Mouse (Mus musculus) colon, adult 2 months (tissue): Measurements from ENCODE around the gene Plaa. TPM values are rescaled to one million over a fixed set of nuclear protein-coding genes. Genes with fewer than 3 reads are reported as not detected.

Experiments
- polyA plus RNA-seq: library from polyadenylated mRNA; depleted of rRNA; stranded (reverse); fragments of >200 nt; gene quantifications from 2 replicates; pipeline ENCODE4 v1.2.3, GENCODE M21; 2012; rRNA removed

Plaa gene
- polyA plus RNA-seq = 51.6 TPM in 2 replicates

DNA sequence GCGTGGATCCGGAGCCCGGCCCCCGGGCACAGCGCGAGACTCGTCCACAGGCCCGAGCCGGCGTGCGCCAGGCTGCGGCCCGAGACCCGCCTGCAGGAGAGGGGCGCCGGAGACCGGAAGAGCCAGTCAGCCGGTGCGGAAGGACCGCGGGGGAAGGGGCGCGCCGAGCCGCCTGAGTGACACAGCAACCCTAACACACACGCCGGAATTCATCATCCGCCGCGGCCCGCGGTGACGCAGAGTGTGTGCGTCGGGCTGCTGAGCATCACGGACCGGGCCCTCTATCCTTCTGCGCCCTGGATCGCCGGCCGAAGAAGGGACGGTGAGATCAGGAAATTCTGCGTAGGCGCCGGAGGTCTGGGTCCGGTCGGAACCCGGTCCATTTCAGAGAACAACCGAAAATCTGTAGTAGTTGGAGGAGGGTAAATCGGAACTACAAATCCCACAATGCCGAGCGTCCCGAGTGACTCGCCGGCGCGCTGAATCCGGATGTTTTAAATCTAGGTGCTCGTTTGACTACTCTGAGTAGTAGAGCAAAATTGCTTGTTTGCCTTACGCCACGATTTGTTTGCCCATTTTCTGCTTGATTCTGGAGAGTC is at the start of gene Plaa:
Gene Plaa, minus strand, starts transcription at position 214 of the 599 bp plus-strand sequence.

GRCm38 (mm10) chr4:94649920-94650319 is 46.9 kb upstream of the Plaa start, which contains the start of gene Lrrc19:
TSS of gene Lrrc19 (minus strand) at chr4:94650144.

DNA sequence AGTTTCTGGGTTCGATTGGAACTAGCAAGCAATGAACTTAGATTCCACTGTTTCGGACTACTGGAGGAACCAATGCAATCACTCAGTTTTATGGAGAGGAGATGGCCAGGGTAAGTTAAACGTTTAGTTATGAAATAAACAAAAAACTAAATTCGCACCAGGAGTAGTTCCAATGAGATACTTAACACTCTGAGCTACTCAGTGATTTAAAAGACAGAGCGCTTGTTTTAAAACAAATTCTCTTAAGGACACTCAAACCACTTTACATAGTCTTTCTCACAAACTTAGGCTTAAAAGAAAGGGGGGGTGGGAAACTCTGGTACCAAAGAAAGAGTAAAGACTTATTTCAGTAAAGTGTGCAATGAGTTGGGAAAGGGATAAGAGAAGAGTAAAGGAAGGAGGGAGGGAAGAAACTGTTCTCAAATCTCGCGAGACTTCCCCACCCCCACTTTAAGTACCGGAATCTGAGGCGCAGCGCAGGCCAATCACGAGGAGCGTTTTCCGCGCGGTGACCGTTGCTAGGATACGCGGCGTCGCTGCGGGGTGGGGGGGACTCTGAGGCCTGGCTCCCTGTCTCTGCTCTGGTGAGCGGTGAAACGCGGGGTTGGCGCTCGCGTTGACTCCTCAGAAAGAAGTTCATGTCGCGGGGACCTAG is 11.1 kb upstream of the Plaa start, which contains the start of gene Ift74:
Gene Ift74, plus strand, starts transcription at position 520 of the 655 bp plus-strand sequence.

DNA sequence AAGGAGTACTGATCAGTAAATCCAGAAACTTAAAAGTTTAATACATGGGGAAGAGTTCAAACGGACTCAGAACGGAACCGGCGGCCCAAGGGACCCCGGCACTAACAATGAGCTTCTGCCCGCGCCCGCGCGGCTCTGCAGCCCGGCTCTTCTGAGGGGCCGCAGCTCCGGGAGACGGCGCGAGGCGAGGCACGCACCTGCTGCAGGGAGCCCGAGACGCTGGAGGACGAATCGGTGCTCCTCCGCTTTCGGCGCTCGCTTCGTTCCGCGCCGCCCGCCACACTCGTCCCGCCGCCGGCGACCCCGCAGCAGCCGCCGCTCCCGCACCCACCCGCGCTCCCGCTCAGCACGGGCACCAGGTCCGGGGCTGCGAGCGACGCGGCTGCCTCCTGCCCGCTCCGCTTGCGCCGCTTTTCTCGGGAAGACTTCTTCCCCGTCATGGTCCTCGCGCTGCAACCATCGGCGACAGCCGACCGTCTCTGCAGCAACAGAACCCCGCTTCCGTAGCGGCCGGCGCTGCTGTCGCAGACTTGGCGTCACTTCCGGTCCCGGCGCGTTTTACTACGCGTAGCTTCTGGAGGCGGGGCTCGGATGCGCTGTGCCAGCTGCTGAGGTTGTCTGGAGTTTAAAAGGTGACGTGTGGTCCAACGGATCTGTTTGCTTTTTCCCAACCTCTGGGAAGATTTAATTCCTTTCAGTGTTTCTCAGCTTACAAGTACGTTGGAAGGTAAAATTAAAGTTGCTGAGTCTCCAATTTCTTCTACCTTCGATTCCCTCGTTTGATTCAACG is 46.6 kb downstream of the Plaa start, which contains the start of the genes Gm10306 and Caap1:
Gene Gm10306, plus strand, starts transcription at position 282 of the 790 bp plus-strand sequence.
Gene Caap1, minus strand, starts transcription at position 532 of the 790 bp plus-strand sequence.

Other genes starting within 250 kb of the Plaa start
- not detected in 2 replicates for gene Gm10306, start 46.7 kb downstream of the Plaa start, polyA plus RNA-seq
- gene Caap1, start 46.4 kb downstream of the Plaa start, polyA plus RNA-seq = 5.9 and 8.3 TPM in 2 replicates
- 0.52 and 0.83 TPM in 2 replicates for gene Ift74, start 11.2 kb upstream of the Plaa start, polyA plus RNA-seq
- 3.5 and 4.0 TPM in 2 replicates for gene Lrrc19, start 46.9 kb upstream of the Plaa start, polyA plus RNA-seq
- 2.1 and 2.6 TPM in 2 replicates for gene Tek, start 136.0 kb upstream of the Plaa start, polyA plus RNA-seq